Mouse (Mus musculus) embryonic fibroblast, embryonic 13.5 days (primary cell): ENCODE measurements at regions not wholly inside any gene's neighbourhood (a gene's known extent, or its start where the extent isn't known, plus 50 kb on each side); places are given as distances from the start of the nearest gene placed in this dataset.

ENCODE experiments used
- H3K27ac ChIP-seq: 2 replicates; pipeline ENCODE4 v1.5.1; 2012; ENCODE audit warnings: low read length, control low read depth, inconsistent platforms; ENCODE audit not compliant: insufficient read depth
- H3K4me1 ChIP-seq: 2 replicates; pipeline ENCODE4 v1.6.1; 2011; ENCODE audit warnings: low read length; ENCODE audit not compliant: control insufficient read depth, insufficient read depth
- H3K4me3 ChIP-seq: 2 replicates; pipeline ENCODE4 v1.5.1; 2011; ENCODE audit warnings: mild to moderate bottlenecking, control low read depth, low read length; ENCODE audit not compliant: insufficient read depth
- CTCF ChIP-seq: IDR thresholded peaks from 2 replicates; pipeline ENCODE4 v1.5.1; 2011; ENCODE audit warnings: mild to moderate bottlenecking, control low read depth, low read length, moderate library complexity, borderline replicate concordance; ENCODE audit not compliant: insufficient read depth
- POLR2A ChIP-seq: IDR thresholded peaks from 2 replicates; pipeline ENCODE4 v1.6.1; 2011; ENCODE audit warnings: low read depth, mild to moderate bottlenecking, control low read depth, low read length, moderate library complexity

GRCm38 (mm10) chr6:16668004-16668403 lies 230.2 kb downstream of the Tfec start:
- Histone ChIP-seq H3K4me1 (no peaks in the 10 kb centered on the region), H3K4me3 (no peak overlapping the region), H3K27ac (no peak overlapping the region)
- TF ChIP-seq CTCF (peak; percentile 16; the same call in 1 of the 2 replicates), POLR2A (no peak)

GRCm38 (mm10) chr6:16667241-16667640 lies 231.0 kb downstream of the Tfec start:
- Histone ChIP-seq H3K27ac (no peak overlapping the region), H3K4me1 (no peaks in the 10 kb centered on the region), H3K4me3 (no peak overlapping the region)
- TF ChIP-seq CTCF, result no peak
- TF ChIP-seq POLR2A, result no peak

GRCm38 (mm10) chr6:16646269-16646668 lies 252.0 kb downstream of the Tfec start:
- TF ChIP-seq POLR2A (no peak), CTCF (no peak)
- no peak overlapping the region for H3K4me3 ChIP-seq
- no peak overlapping the region for H3K27ac ChIP-seq
- H3K4me1 ChIP-seq, result no peaks in the 10 kb centered on the region

- Histone ChIP-seq H3K27ac (no peak overlapping the region), H3K4me3 (no peak overlapping the region), H3K4me1 (no peaks in the 10 kb centered on the region)
- TF ChIP-seq CTCF, result no peak
- no peak for TF ChIP-seq POLR2A
These were observed 254.7 kb downstream of the Tfec start for GRCm38 (mm10) chr6:16643519-16643918.

- no peak overlapping the region for H3K4me3 ChIP-seq
- H3K27ac ChIP-seq, result no peak overlapping the region
- H3K4me1 ChIP-seq, result no peaks in the 10 kb centered on the region
- TF ChIP-seq CTCF, result no peak
- no peak for TF ChIP-seq POLR2A
These were observed 261.4 kb downstream of the Tfec start for GRCm38 (mm10) chr6:16636736-16637304.

GRCm38 (mm10) chr6:16636108-16636507 lies 262.1 kb downstream of the Tfec start:
- H3K27ac ChIP-seq, result no peak overlapping the region

GRCm38 (mm10) chr6:16607393-16608023 lies 290.7 kb downstream of the Tfec start:
- Histone ChIP-seq H3K27ac (no peak overlapping the region), H3K4me3 (no peak overlapping the region), H3K4me1 (no peaks in the 10 kb centered on the region)
- TF ChIP-seq CTCF (no peak), POLR2A (no peak)

More at GRCm38 (mm10) chr6:16636108-16636507, 262.1 kb downstream of the Tfec start:
- H3K4me1 ChIP-seq, result no peaks in the 10 kb centered on the region
- TF ChIP-seq POLR2A (no peak), CTCF (no peak)
- H3K4me3 ChIP-seq, result no peak overlapping the region

- Histone ChIP-seq H3K27ac (no peak overlapping the region), H3K4me1 (no peaks in the 10 kb centered on the region), H3K4me3 (no peak overlapping the region)
- no peak for TF ChIP-seq CTCF
These were observed 291.4 kb downstream of the Tfec start for GRCm38 (mm10) chr6:16606687-16607392.

GRCm38 (mm10) chr6:16592411-16592810 lies 305.8 kb downstream of the Tfec start:
- TF ChIP-seq POLR2A (no peak), CTCF (no peak)
- Histone ChIP-seq H3K27ac (no peak overlapping the region), H3K4me1 (no peaks in the 10 kb centered on the region)

GRCm38 (mm10) chr6:16582302-16582701 lies 315.9 kb downstream of the Tfec start:
- Histone ChIP-seq H3K4me1 (no peaks in the 10 kb centered on the region), H3K27ac (no peak overlapping the region), H3K4me3 (no peak overlapping the region)
- TF ChIP-seq POLR2A (no peak), CTCF (no peak)

More at GRCm38 (mm10) chr6:16592411-16592810, 305.8 kb downstream of the Tfec start:
- no peak overlapping the region for H3K4me3 ChIP-seq
